Mouse (Mus musculus) forebrain, embryonic 15.5 days (tissue): Measurements from ENCODE around the gene Invs. TPM values are rescaled to one million over a fixed set of nuclear protein-coding genes. Genes with fewer than 3 reads are reported as not detected.
"Not testable (repeated sequence)": the region's sequence is repeated elsewhere in the genome, so short reads cannot be mapped to it uniquely, and the experiment has no call there.

Experiments
- ATAC-seq: fragments of 200-750 bp; cut with Nextera tagmentation; replicated peaks from 2 replicates; pipeline ENCODE4 v1.8.0; 2017; ENCODE audit warnings: mild to moderate bottlenecking, moderate TSS enrichment, moderate library complexity
- H3K27ac ChIP-seq: fragments of 300-500 bp; sonication (generic); replicated peaks from 2 replicates; pipeline ENCODE4 v1.5.1; 2015; ENCODE audit warnings: mild to moderate bottlenecking, inconsistent platforms
- H3K27me3 ChIP-seq: fragments of 300-500 bp; sonication (generic); 2 replicates; pipeline ENCODE4 v1.6.1; 2015; ENCODE audit warnings: inconsistent platforms
- H3K36me3 ChIP-seq: fragments of 300-500 bp; sonication (generic); 2 replicates; pipeline ENCODE4 v1.6.1; 2015; ENCODE audit warnings: mild to moderate bottlenecking, inconsistent platforms
- H3K4me1 ChIP-seq: fragments of 300-500 bp; sonication (generic); 2 replicates; pipeline ENCODE4 v1.6.1; 2015; ENCODE audit warnings: inconsistent platforms
- H3K4me2 ChIP-seq: fragments of 300-500 bp; sonication (generic); replicated peaks from 2 replicates; pipeline ENCODE4 v1.6.1; 2015; ENCODE audit warnings: mild to moderate bottlenecking, inconsistent platforms
- H3K4me3 ChIP-seq: fragments of 300-500 bp; sonication (generic); 2 replicates; pipeline ENCODE4 v1.5.1; 2015; ENCODE audit warnings: mild to moderate bottlenecking, inconsistent platforms
- H3K9ac ChIP-seq: fragments of 300-500 bp; sonication (generic); replicated peaks from 2 replicates; pipeline ENCODE4 v1.6.1; 2015; ENCODE audit warnings: mild to moderate bottlenecking, inconsistent platforms
- H3K9me3 ChIP-seq: fragments of 300-500 bp; sonication (generic); 2 replicates; pipeline ENCODE4 v1.6.1; 2016; ENCODE audit warnings: inconsistent platforms
- WGBS: fragments of 180-500 bp; shearing (Covaris S2); methylation state at CpG from one replicate; pipeline ENCODE4 v1.1.7; 2015; ENCODE audit warnings: mixed read lengths; 5-methylcytosine and 5-hydroxymethylcytosine counted together
- polyA plus RNA-seq: library from polyadenylated mRNA; unstranded; fragments of >200 nt; fragmentation: Nextera tagmentation; extraction: Ambion mirVana; gene quantifications from 2 replicates; pipeline ENCODE4 v1.2.1, GENCODE M21; 2015

Invs gene
- polyA plus RNA-seq, 1 experiment from 2014 or later, result 7.4 TPM

DNA sequence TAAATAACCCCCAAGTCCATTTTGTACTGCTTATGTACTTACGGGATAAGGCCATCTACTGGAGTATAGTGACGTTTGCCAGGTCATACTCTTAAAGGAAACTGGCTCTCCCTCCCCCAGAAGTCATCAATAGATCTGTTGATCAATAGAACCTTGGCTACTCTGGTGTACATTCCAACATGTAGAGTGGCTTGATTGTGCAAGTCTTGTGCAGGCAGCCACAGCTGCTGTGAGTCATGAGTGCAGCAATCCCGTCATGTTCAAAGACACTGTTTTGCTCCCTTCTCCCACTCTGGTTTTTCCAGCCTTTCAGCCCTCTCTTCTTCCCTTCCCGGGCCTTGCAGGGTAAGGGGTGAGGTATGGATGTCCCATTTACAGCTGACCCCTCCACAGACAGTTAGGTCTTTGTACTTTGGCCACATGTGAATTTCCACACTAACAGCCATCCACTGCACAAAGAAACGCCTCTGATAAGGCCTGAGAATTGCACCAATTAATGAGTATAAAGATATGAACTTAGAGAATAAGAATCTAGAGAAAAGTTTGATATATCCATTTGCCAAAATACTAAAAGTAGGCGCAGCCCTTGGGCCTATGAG lies 53.0 kb downstream of the Invs start:
- no peaks in the 10 kb centered on the region for H3K27me3 ChIP-seq
- H3K4me3 ChIP-seq, result no peak overlapping the region
- WGBS, result 84% methylated on average over 6 of the region's 6 CpGs

DNA sequence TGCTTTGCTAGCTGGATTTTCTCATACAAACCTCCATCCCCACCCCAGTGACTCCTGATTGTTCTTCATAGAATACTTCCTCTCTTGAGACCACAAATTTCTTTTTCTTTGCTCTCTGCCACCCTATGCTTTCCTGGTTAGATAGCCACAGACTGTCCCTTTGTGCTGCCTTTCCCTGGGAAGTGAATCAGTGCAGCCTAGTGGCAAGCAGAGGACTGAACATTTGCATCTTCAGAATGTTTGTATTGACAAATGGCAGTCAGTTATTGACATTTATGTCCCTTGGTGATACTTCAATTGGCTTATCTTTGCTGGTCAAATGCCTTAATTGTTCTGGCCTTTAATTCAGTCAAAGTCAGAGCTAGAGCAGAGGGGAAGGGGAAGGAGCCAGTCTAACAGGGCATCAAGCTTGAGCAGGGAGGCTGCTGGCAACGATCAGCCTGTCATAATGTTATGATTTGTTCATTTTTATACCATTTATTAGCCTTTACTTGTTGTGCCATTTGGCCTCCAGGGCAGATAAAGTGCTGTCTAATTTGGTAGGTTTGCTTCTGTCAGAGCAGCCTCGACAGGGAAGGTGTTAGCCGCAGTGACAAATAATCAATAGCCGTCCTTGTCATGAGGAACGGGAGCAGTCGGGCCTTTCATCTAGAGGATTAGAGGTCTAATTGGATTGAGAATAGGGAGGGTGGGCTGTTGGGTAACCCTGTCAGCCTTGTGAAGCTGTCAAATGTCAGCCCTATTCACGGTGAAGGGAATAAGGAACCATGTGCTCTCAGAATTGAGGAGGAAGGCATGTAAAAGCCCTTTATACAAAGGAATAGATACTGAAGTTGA lies 55.6 kb downstream of the Invs start:
- 2% methylated on average over 7 of the region's 7 CpGs for whole genome bisulfite sequencing
- H3K4me2 ChIP-seq, result no peak overlapping the region

More for the DNA sequence above, 53.0 kb downstream of the Invs start:
- Histone ChIP-seq H3K27ac (no peak overlapping the region), H3K36me3 (no peaks in the 10 kb centered on the region), H3K9ac (no peak overlapping the region), H3K4me2 (no peak overlapping the region), H3K4me1 (no peaks in the 10 kb centered on the region), H3K9me3 (no peaks in the 10 kb centered on the region)
- no peak for ATAC-seq

GRCm38 (mm10) chr4:48342705-48343104 lies 63.1 kb downstream of the Invs start:
- ATAC-seq, result no peak
- no peak overlapping the region for H3K27ac ChIP-seq

More for the DNA sequence above, 55.6 kb downstream of the Invs start:
- H3K27me3 ChIP-seq, result no peaks in the 10 kb centered on the region
- H3K9me3 ChIP-seq, result no peaks in the 10 kb centered on the region
- ATAC-seq, result peak; percentile 68
- H3K27ac ChIP-seq, result no peak overlapping the region
- H3K4me1 ChIP-seq, result no peaks in the 10 kb centered on the region
- H3K4me3 ChIP-seq, result no peak overlapping the region
- no peak overlapping the region for H3K9ac ChIP-seq
- H3K36me3 ChIP-seq, result no peaks in the 10 kb centered on the region

DNA sequence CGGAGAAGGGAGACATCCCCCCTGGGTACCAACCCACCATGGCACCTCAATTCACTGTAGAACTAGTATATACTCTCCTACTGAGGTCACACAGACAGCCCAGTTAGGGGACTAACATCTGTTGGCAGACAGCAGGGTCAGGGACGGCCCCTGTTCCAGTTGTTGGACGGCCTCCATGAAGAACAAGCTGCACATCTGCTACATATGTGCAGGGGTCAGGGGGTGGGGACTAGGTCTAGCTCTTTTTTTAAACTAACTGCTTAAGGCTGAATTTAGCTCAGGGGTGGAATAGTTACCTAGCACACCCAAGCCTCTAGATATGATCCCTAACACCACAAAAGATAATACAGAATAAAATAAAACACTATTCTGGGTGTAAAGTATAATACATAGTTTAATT lies 82.8 kb downstream of the Invs start:
- Histone ChIP-seq H3K36me3 (no peaks in the 10 kb centered on the region), H3K27ac (no peak overlapping the region), H3K4me1 (no peaks in the 10 kb centered on the region), H3K27me3 (no peaks in the 10 kb centered on the region), H3K9me3 (no peaks in the 10 kb centered on the region), H3K9ac (no peak overlapping the region), H3K4me2 (no peak overlapping the region), H3K4me3 (no peak overlapping the region)
- 78% methylated on average over 3 of the region's 3 CpGs for WGBS
- ATAC-seq, result no peak

More at GRCm38 (mm10) chr4:48342705-48343104, 63.1 kb downstream of the Invs start:
- no peaks in the 10 kb centered on the region for H3K36me3 ChIP-seq
- H3K4me1 ChIP-seq, result no peaks in the 10 kb centered on the region
- H3K9ac ChIP-seq, result no peak overlapping the region
- no peak overlapping the region for H3K4me2 ChIP-seq
- no peaks in the 10 kb centered on the region for H3K27me3 ChIP-seq
- 83% methylated on average over 4 of the region's 4 CpGs for WGBS
- no peaks in the 10 kb centered on the region for H3K9me3 ChIP-seq
- H3K4me3 ChIP-seq, result no peak overlapping the region

- Histone ChIP-seq H3K9me3 (no peaks in the 10 kb centered on the region), H3K4me3 (no peak overlapping the region), H3K4me2 (no peak overlapping the region), H3K27ac (no peak overlapping the region; the same call in 1 of the 2 replicates), H3K4me1 (no peaks in the 10 kb centered on the region), H3K27me3 (no peaks in the 10 kb centered on the region), H3K36me3 (no peaks in the 10 kb centered on the region), H3K9ac (no peak overlapping the region)
- 70% methylated on average over 1 of the region's 1 CpGs for WGBS
- ATAC-seq, result no peak
These were observed 91.5 kb downstream of the Invs start for GRCm38 (mm10) chr4:48371037-48371436.

DNA sequence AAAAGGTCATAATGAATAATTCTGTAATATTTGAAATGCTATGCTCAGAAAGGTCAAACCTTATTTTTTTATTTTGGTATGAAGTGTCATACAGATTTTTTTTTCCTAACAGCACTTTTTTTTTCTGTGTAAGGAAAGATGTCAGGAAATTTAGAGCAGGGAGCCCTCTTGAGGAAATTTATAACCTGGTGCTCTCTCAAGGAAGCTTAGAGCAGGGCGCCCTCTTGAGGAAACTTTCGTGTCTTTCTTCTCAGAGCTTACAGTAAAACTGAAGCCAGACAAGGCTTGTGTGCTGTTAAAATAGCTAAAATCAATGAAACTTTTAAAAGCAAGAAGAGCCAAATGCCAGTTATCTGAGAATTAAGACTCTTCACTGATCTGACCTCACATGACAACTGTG lies 101.4 kb downstream of the Invs start:
- Histone ChIP-seq H3K9ac (no peak overlapping the region), H3K27me3 (no peaks in the 10 kb centered on the region), H3K9me3 (no peaks in the 10 kb centered on the region), H3K27ac (no peak overlapping the region), H3K36me3 (no peaks in the 10 kb centered on the region), H3K4me2 (no peak overlapping the region), H3K4me1 (no peaks in the 10 kb centered on the region), H3K4me3 (no peak overlapping the region)
- 0% methylated on average over 2 of the region's 2 CpGs for WGBS
- peak; percentile 67; the same call in 1 of the 2 replicates for ATAC-seq

GRCm38 (mm10) chr4:48382506-48382905 lies 102.9 kb downstream of the Invs start:
- no peak overlapping the region for H3K9ac ChIP-seq
- H3K27me3 ChIP-seq, result no peaks in the 10 kb centered on the region
- H3K9me3 ChIP-seq, result no peaks in the 10 kb centered on the region
- H3K4me2 ChIP-seq, result no peak overlapping the region
- ATAC-seq, result no peak
- H3K27ac ChIP-seq, result no peak overlapping the region
- H3K4me1 ChIP-seq, result no peaks in the 10 kb centered on the region
- no peak overlapping the region for H3K4me3 ChIP-seq
- WGBS, result 79% methylated on average over 5 of the region's 5 CpGs
- H3K36me3 ChIP-seq, result no peaks in the 10 kb centered on the region

GRCm38 (mm10) chr4:48396949-48397348 lies 117.4 kb downstream of the Invs start:
- Histone ChIP-seq H3K27ac (no peak overlapping the region), H3K4me1 (no peaks in the 10 kb centered on the region), H3K9me3 (no peaks in the 10 kb centered on the region), H3K9ac (no peak overlapping the region), H3K27me3 (no peaks in the 10 kb centered on the region), H3K36me3 (no peaks in the 10 kb centered on the region), H3K4me2 (no peak overlapping the region), H3K4me3 (no peak overlapping the region)
- WGBS, result 95% methylated on average over 3 of the region's 3 CpGs
- ATAC-seq, result no peak

DNA sequence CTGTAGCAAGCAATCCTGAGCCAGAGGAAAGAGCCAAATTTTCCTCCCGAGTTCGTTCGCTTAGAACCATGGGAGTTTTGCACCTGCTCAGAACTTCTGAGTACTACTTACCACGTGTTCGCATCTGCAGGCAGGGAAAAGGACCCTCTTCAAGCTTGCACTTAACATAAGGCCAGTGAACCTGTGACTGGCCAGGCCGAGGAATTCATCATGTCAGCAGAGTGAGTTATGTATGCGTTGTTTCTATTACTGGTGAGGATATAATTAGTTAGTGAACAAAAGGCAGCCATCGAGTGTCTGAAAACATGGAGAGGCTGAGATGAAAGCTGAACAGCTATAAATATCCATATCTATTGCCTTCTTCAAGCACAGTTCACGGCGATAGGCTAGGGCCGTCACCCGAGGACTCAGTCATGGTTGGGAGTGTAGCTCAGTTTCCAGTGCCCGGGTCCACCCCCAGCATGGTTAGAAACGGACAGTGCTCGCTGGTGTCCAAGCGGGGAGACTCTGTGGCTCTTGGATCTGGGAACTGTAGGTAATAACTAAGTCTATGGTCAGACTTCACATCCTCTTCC lies 123.6 kb downstream of the Invs start:
- no peak for ATAC-seq
- H3K27me3 ChIP-seq, result no peaks in the 10 kb centered on the region
- H3K9ac ChIP-seq, result no peak overlapping the region
- 76% methylated on average over 16 of the region's 16 CpGs for WGBS
- H3K36me3 ChIP-seq, result no peaks in the 10 kb centered on the region
- H3K4me1 ChIP-seq, result no peaks in the 10 kb centered on the region
- H3K4me2 ChIP-seq, result no peak overlapping the region
- H3K27ac ChIP-seq, result no peak overlapping the region
- H3K4me3 ChIP-seq, result no peak overlapping the region
- H3K9me3 ChIP-seq, result no peaks in the 10 kb centered on the region

DNA sequence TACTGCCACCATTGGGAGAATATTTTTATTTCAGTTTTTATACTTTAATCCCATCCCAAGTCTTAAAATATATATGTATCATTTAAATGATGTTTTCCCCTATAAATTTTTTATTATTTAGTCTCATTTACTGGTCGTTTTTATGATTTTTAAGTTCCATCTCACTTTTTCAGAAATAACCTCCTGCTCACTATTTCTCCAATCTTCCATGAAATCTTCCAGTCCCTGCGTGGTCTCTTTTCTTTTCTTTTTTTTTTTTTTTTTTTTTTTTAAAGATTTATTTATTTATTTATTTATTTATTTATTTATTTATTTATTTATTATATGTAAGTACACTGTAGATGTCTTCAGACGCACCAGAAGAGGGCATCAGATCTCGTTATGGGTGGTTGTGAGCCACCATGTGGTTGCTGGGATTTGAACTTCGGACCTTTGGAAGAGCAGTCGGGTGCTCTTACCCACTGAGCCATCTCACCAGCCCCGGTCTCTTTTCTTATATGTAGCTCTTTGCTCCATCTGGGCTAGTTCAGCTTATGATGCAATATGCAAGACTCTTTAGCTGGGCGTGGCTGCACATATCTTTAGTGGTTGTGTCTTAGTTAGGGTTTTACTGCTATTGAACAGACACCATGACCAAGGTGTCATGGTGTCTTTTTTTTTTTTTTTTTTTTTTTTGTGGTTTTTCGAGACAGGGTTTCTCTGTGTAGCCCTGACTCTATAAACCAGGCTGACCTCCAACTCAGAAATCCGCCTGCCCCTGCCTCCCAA lies 126.3 kb downstream of the Invs start:
- not testable (repeated sequence) for H3K4me3 ChIP-seq, H3K9ac ChIP-seq, ATAC-seq, H3K9me3 ChIP-seq, H3K4me2 ChIP-seq, H3K27me3 ChIP-seq, H3K4me1 ChIP-seq, H3K27ac ChIP-seq, H3K36me3 ChIP-seq
- 86% methylated on average over 10 of the region's 10 CpGs for WGBS

DNA sequence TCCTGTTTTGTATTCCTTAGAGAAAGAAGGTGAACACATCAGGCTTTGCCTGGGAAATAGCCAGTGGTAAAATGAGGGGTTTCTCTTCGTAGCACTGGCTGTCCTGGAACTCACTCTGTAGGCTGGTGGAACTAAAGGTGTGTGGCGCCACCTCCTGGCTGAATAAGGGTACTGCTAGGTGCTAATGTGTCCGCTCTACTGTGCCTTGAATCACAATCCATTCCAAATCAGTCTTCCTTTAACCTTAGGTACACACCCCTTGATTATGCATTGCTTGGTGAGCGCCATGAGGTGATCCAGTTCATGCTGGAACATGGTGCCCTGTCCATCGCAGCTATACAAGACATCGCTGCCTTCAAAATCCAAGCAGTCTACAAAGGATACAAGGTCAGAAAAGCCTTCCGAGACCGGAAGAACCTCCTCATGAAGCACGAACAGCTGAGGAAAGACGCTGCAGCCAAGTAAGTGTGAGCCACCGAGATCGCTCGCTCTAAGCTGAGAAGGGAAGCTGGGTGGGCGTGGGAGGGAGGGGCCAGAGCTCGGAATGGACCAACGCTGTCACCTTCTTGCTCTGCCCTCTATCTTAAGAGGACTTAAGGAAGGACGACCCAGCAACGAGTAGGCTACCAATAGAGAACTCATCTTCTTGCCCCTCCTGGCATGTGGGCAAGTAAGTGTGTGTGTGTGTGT lies 127.9 kb downstream of the Invs start:
- 52% methylated on average over 18 of the region's 18 CpGs for WGBS
- Histone ChIP-seq H3K4me1 (no peaks in the 10 kb centered on the region), H3K9me3 (no peaks in the 10 kb centered on the region), H3K9ac (no peak overlapping the region), H3K36me3 (no peaks in the 10 kb centered on the region), H3K27ac (no peak overlapping the region), H3K4me3 (no peak overlapping the region), H3K4me2 (no peak overlapping the region), H3K27me3 (no peaks in the 10 kb centered on the region)
- peak; percentile 64 for ATAC-seq
